ENCODE assay signal across 11 mouse cellular contexts in the genomic region with DNA sequence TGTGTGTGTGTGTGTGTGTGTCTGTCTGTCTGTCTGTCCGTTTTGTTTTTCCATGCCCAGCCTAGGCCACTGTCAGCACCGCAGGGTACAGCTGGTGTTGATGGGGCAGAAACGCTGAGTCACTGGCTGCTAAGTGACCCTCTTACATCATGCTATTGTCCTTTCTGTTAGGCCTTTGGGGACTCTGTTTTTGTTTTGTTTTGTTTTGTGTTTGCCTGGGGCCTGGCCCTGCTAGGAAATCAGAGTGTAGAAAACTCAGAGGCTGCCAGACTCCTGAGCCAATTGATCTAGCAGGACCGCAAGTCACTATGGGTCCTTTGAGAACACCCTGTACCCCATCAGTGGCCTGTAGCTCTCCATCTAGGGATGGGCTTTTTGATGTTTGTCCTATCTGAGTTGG. TPM values are rescaled to one million over a fixed set of nuclear protein-coding genes. Genes with fewer than 3 reads are reported as not detected.
A peak's percentile ranks its signal among the peaks of the same experiment; 100 is the strongest.
DNase-seq lines count a peak whose midpoint lies in the region; ATAC-seq and TF ChIP-seq lines count a peak whose summit lies in the region.
"Had no signal": no experiment of that assay in that cellular context is flagged by ENCODE, and none has a peak within 500 bp of the region (broad histone marks: within the 10 kb centered on the region; RNA-seq: fewer than 3 reads in every experiment).

No protein-coding gene starts in this region.

- H3K4me3 ChIP-seq in lung, postnatal 0 days (ENCODE audit: low read depth, low read length) = no peak overlapping the region
- H3K4me3 ChIP-seq: liver, embryonic 15.5 days; neural tube, embryonic 13.5 days had no signal

- H3K9ac ChIP-seq in lung, postnatal 0 days (replicated peaks; ENCODE audit: low read depth) = no peak overlapping the region
- H3K9ac ChIP-seq: liver, embryonic 15.5 days; neural tube, embryonic 13.5 days had no signal

- ATAC-seq in lung, postnatal 0 days = peak; percentile 56
- ATAC-seq in granulocyte monocyte progenitor cell, adult 5-6 weeks (replicated peaks; ENCODE audit: poor library complexity, severe bottlenecking) = no peak

- WGBS in lung, postnatal 0 days = 48% methylated on average over 4 of the region's 4 CpGs

- H3K9me3 ChIP-seq in lung, postnatal 0 days (ENCODE audit: low read length) = no peaks in the 10 kb centered on the region
- H3K9me3 ChIP-seq: liver, embryonic 15.5 days; neural tube, embryonic 13.5 days had no signal

- no peaks in the 10 kb centered on the region for H3K27me3 ChIP-seq in lung, postnatal 0 days (replicated peaks; ENCODE audit: insufficient read depth, low read length)
- H3K27me3 ChIP-seq: liver, embryonic 15.5 days; neural tube, embryonic 13.5 days had no signal

- TF ChIP-seq POLR2A in brain, embryonic 14.5 days (IDR thresholded peaks at IDR 0.05; ENCODE audit: borderline replicate concordance, extremely low read depth, insufficient read depth, insufficient read length, poor library complexity, severe bottlenecking) = no peak

- no peak overlapping the region for H3K27ac ChIP-seq in lung, postnatal 0 days (ENCODE audit: low read length)
- H3K27ac ChIP-seq: liver, embryonic 15.5 days; neural tube, embryonic 13.5 days had no signal

- H3K4me2 ChIP-seq in lung, postnatal 0 days (replicated peaks; ENCODE audit: low read depth, low read length) = no peak overlapping the region
- H3K4me2 ChIP-seq: liver, embryonic 15.5 days; neural tube, embryonic 13.5 days had no signal

- H3K4me1 ChIP-seq in lung, postnatal 0 days (ENCODE audit: insufficient read depth, low read depth, low read length) = peaks cover 2% of the 10 kb centered on the region; the same call in 1 of the 2 replicates
- H3K4me1 ChIP-seq: neural tube, embryonic 13.5 days had no signal

- peak; percentile 56 for TF ChIP-seq EP300 in lung, postnatal 0 days (IDR thresholded peaks at IDR 0.05)

- DNase-seq in adrenal gland, adult (ENCODE audit: inconsistent age in 2 of 2, low spot score in 1 of 2) = peak; percentile 46 to 62
- no peak for DNase-seq in adrenal gland, adult 8-10 months
- peak; percentile 22 for DNase-seq in kidney, postnatal 14 days
- no peak for DNase-seq in kidney, postnatal 4 days
- peak; percentile 23 for DNase-seq in brain, embryonic 14.5 days (ENCODE audit: low read depth)
- peak; percentile 64 for DNase-seq in lung, postnatal 0 days (ENCODE audit: low spot score)
- DNase-seq in urinary bladder, postnatal 25 days (ENCODE audit: low spot score) = no peak
- DNase-seq: cerebellum, adult 9-11 months had no signal

- H3K36me3 ChIP-seq in lung, postnatal 0 days (ENCODE audit: insufficient read depth, low read length) = no peaks in the 10 kb centered on the region
- H3K36me3 ChIP-seq: liver, embryonic 15.5 days; neural tube, embryonic 13.5 days had no signal

- no peak for TF ChIP-seq CTCF in brain, embryonic 14.5 days (IDR thresholded peaks at IDR 0.05; ENCODE audit: borderline replicate concordance, extremely low read depth, insufficient read depth, insufficient read length)
- TF ChIP-seq CTCF in lung, postnatal 0 days (IDR thresholded peaks at IDR 0.05) = no peak

RNA-seq across cellular contexts. Expression of gene Ahctf1, which starts 59.9 kb away (rescaled TPM):
- 10 to 100 TPM; 34.5 to 49.3 (median 40.6) TPM for total RNA-seq in adrenal gland, adult 8-10 months (2022)
- polyA plus RNA-seq in brain, embryonic 14.5 days (2012; rRNA removed) = 30.3 and 32.3 TPM in 2 replicates
- 9.4 and 12.7 TPM in 2 replicates for polyA plus RNA-seq in lung, postnatal 0 days (2015; fragmentation: Nextera tagmentation; extraction: Ambion mirVana)
- total RNA-seq in granulocyte monocyte progenitor cell, adult 5-6 weeks (2014; fragmentation: Nextera tagmentation) = 38.1 and 38.4 TPM in 2 replicates
- total RNA-seq in granulocyte monocyte progenitor cell, adult 5-6 weeks (2017) = 53.8 and 63.9 TPM in 2 replicates

Comparison
In these comparisons a context has a peak if more than half of its experiments do, and no peak if none do; other contexts are left out.
1. DNase-seq: peak in adrenal gland, adult (2 of 2), kidney, postnatal 14 days (single experiment), brain, embryonic 14.5 days (single experiment) and lung, postnatal 0 days (single experiment); none in adrenal gland, adult 8-10 months (single experiment), kidney, postnatal 4 days (0 of 2) and urinary bladder, postnatal 25 days (single experiment).